In the genomic region with DNA sequence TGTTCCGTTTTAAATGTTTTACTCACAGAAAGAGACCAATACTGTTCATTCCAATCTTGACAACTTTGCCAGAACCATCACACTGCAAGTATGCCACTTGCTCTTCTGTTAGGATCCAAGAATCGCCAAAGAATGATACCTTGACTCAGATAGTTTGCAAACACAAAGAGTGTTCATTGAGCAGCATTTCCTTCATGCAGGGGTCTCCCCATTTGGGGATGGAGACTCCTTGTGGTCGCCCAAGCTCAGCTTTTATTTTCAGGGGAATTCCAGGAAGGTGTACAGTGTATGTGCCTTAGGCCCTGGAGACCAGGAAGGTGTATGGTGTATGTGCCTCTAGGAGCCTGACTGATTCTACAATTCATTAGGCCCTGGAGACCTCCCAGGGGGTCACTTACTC, we compare ENCODE assay signal across 9 mouse cellular contexts. TPM values are rescaled to one million over a fixed set of nuclear protein-coding genes. Genes with fewer than 3 reads are reported as not detected.
DNase-seq lines count a peak whose midpoint lies in the region; ATAC-seq and TF ChIP-seq lines count a peak whose summit lies in the region.
"Had no signal": no experiment of that assay in that cellular context is flagged by ENCODE, and none has a peak within 500 bp of the region (broad histone marks: within the 10 kb centered on the region; RNA-seq: fewer than 3 reads in every experiment).

No protein-coding gene starts in this region.

- DNase-seq in gastrocnemius, adult 2 months: no peak
- DNase-seq in gastrocnemius, postnatal 10 days: no peak
- DNase-seq in liver, postnatal 0 days: no peak
- no peak for DNase-seq in cerebellum, adult 8-10 months
- DNase-seq in thymus, adult 2 months: no peak
- DNase-seq in adrenal gland, adult 8-10 months: no peak

- H3K9me3 ChIP-seq in forebrain, embryonic 15.5 days: no peaks in the 10 kb centered on the region
- H3K9me3 ChIP-seq in liver, postnatal 0 days (ENCODE audit: low read length): no peaks in the 10 kb centered on the region

- no peaks in the 10 kb centered on the region for H3K27me3 ChIP-seq in C2C12 (ENCODE audit: control insufficient read depth, insufficient read depth, insufficient read length)
- H3K27me3 ChIP-seq in forebrain, embryonic 15.5 days: no peaks in the 10 kb centered on the region
- H3K27me3 ChIP-seq in liver, postnatal 0 days (ENCODE audit: insufficient read depth, low read length): no peaks in the 10 kb centered on the region
- no peaks in the 10 kb centered on the region for H3K27me3 ChIP-seq in thymus, adult 2 months (ENCODE audit: control insufficient read depth, insufficient read depth, low read length)

- peak overlapping the region; percentile 22 for H3ac ChIP-seq in C2C12 (ENCODE audit: control insufficient read depth, insufficient read length, low read depth)

- H3K36me3 ChIP-seq in C2C12 (ENCODE audit: control insufficient read depth, insufficient read depth): peaks cover 33% of the 10 kb centered on the region
- H3K36me3 ChIP-seq in forebrain, embryonic 15.5 days: peaks cover 21% of the 10 kb centered on the region
- no peaks in the 10 kb centered on the region for H3K36me3 ChIP-seq in liver, postnatal 0 days (replicated peaks; ENCODE audit: insufficient read depth, low read length)
- H3K36me3 ChIP-seq in thymus, adult 2 months (ENCODE audit: control insufficient read depth, insufficient read depth, low read length): no peaks in the 10 kb centered on the region

- WGBS in forebrain, embryonic 15.5 days: 44% methylated on average over 3 of the region's 3 CpGs
- WGBS in liver, postnatal 0 days (ENCODE audit: insufficient replicate concordance): 49% methylated on average over 3 of the region's 3 CpGs
- WGBS in thymus, adult 2 months: 61% methylated on average over 3 of the region's 3 CpGs

- intact Hi-C loops in gastrocnemius, adult 2 months (cut with DNase I): no loop called here

- H3K4me3 ChIP-seq in gastrocnemius, adult 2 months: peak overlapping the region; percentile 95
- H3K4me3 ChIP-seq in C2C12 (ENCODE audit: insufficient read depth, poor library complexity, severe bottlenecking): peak overlapping the region; percentile 50
- peak overlapping the region; percentile 70 for H3K4me3 ChIP-seq in forebrain, embryonic 15.5 days
- H3K4me3 ChIP-seq in liver, postnatal 0 days (ENCODE audit: low read depth, low read length): peak overlapping the region; percentile 72
- H3K4me3 ChIP-seq in thymus, adult 2 months (ENCODE audit: control insufficient read depth, insufficient read depth, low read length): no peak overlapping the region

- peak; percentile 10; the same call in 1 of the 2 replicates for ATAC-seq in forebrain, embryonic 15.5 days (replicated peaks)
- ATAC-seq in liver, postnatal 0 days: no peak

- no peak for TF ChIP-seq EP300 in liver, postnatal 0 days (IDR thresholded peaks at IDR 0.05; ENCODE audit: low read depth)

- H3K79me2 ChIP-seq in C2C12 (ENCODE audit: control insufficient read depth, insufficient read depth): peaks cover 19% of the 10 kb centered on the region

- peak overlapping the region; percentile 87; the same call in 1 of the 2 replicates for H3K27ac ChIP-seq in gastrocnemius, adult 2 months
- no peak overlapping the region for H3K27ac ChIP-seq in forebrain, embryonic 15.5 days (replicated peaks)
- no peak overlapping the region for H3K27ac ChIP-seq in liver, postnatal 0 days (ENCODE audit: low read depth)
- no peak overlapping the region for H3K27ac ChIP-seq in thymus, adult 2 months (ENCODE audit: control insufficient read depth, insufficient read depth, low read length)

- TF ChIP-seq POLR2A in thymus, adult 2 months (IDR thresholded peaks at IDR 0.05; ENCODE audit: control insufficient read depth, extremely low read depth, insufficient read depth, low read length, poor library complexity): no peak

- H3K4me1 ChIP-seq in forebrain, embryonic 15.5 days: peaks cover 14% of the 10 kb centered on the region
- peaks cover 13% of the 10 kb centered on the region for H3K4me1 ChIP-seq in liver, postnatal 0 days (ENCODE audit: insufficient read depth)
- no peaks in the 10 kb centered on the region; the same call in 1 of the 2 replicates for H3K4me1 ChIP-seq in thymus, adult 2 months (replicated peaks; ENCODE audit: control insufficient read depth, insufficient read depth, low read length)

- H3K79me3 ChIP-seq in C2C12 (ENCODE audit: low read depth): peaks cover 11% of the 10 kb centered on the region

- H3K4me2 ChIP-seq in forebrain, embryonic 15.5 days (replicated peaks): peak overlapping the region; percentile 58
- peak overlapping the region; percentile 84 for H3K4me2 ChIP-seq in liver, postnatal 0 days (ENCODE audit: low read depth, low read length)

- H3K9ac ChIP-seq in forebrain, embryonic 15.5 days (replicated peaks): peak overlapping the region; percentile 81
- peak overlapping the region; percentile 68; the same call in 1 of the 2 replicates for H3K9ac ChIP-seq in liver, postnatal 0 days (replicated peaks)

- no peak for TF ChIP-seq CTCF in gastrocnemius, adult 2 months (IDR thresholded peaks at IDR 0.05)
- TF ChIP-seq CTCF in C2C12 (IDR thresholded peaks at IDR 0.05; ENCODE audit: control insufficient read depth, insufficient read depth, insufficient read length): no peak
- no peak for TF ChIP-seq CTCF in liver, postnatal 0 days (IDR thresholded peaks at IDR 0.05; ENCODE audit: low read depth)
- no peak for TF ChIP-seq CTCF in thymus, adult 2 months (IDR thresholded peaks at IDR 0.05; ENCODE audit: borderline replicate concordance, control insufficient read depth, extremely low read depth, insufficient read depth, low read length, poor library complexity)

TF ChIP-seq in C2C12, 6 proteins besides CTCF, POLR2A, EP300 and RAD21:
- TF ChIP-seq USF1 (IDR thresholded peaks at IDR 0.05; ENCODE audit: low read depth) (no peak), FOSL1 (IDR thresholded peaks at IDR 0.05; ENCODE audit: insufficient read depth, low read length, poor library complexity, severe bottlenecking) (no peak), MAX (IDR thresholded peaks at IDR 0.05) (no peak), MYOD1 (IDR thresholded peaks at IDR 0.05; ENCODE audit: control insufficient read depth, insufficient read length, low read depth) (no peak), CEBPB (IDR thresholded peaks at IDR 0.05; ENCODE audit: low read depth) (no peak), MYOG (IDR thresholded peaks at IDR 0.05; ENCODE audit: control insufficient read depth, extremely low read depth, insufficient read length) (no peak)
TF ChIP-seq in C2C12: peak in this region for 0.

RNA-seq across cellular contexts. Expression of gene Fbxw17, which starts 0.8 kb away (rescaled TPM):
- 1 to 10 TPM; 4.2 to 5.4 TPM for total RNA-seq in gastrocnemius, adult 2 months (2021)
- total RNA-seq in gastrocnemius, postnatal 10 days (2021): 10 to 100 TPM; 11.3 to 11.4 TPM
- polyA plus RNA-seq in C2C12 (2012; fragmentation: generic; extraction: Trizol): 23.7 TPM
- polyA plus RNA-seq in forebrain, embryonic 15.5 days (2015; fragmentation: Nextera tagmentation; extraction: Ambion mirVana): 30.8 and 31.4 TPM in 2 replicates
- polyA plus RNA-seq in liver, postnatal 0 days (2015; fragmentation: Nextera tagmentation; extraction: Ambion mirVana): 3.6 and 4.0 TPM in 2 replicates
- polyA plus RNA-seq in thymus, adult 2 months (2012; rRNA removed): 29.3 and 36.4 TPM in 2 replicates
- 10 to 100 TPM; 18.6 to 28.1 (median 21.6) TPM for total RNA-seq in adrenal gland, adult 8-10 months (2022)

RNA-seq across cellular contexts. Expression of gene Gm47429, which starts 25.3 kb away (rescaled TPM):
- total RNA-seq in gastrocnemius, adult 2 months (2021): not detected
- total RNA-seq in gastrocnemius, postnatal 10 days (2021): not detected
- not detected for polyA plus RNA-seq in C2C12 (2012; fragmentation: generic; extraction: Trizol)
- not detected in 2 replicates for polyA plus RNA-seq in forebrain, embryonic 15.5 days (2015; fragmentation: Nextera tagmentation; extraction: Ambion mirVana)
- not detected in 2 replicates for polyA plus RNA-seq in liver, postnatal 0 days (2015; fragmentation: Nextera tagmentation; extraction: Ambion mirVana)
- not detected in 2 replicates for polyA plus RNA-seq in thymus, adult 2 months (2012; rRNA removed)
- total RNA-seq in adrenal gland, adult 8-10 months (2022): not detected
- polyA plus RNA-seq: frontal cortex, adult 2 months had no signal

RNA-seq across cellular contexts. Expression of gene Nutm2, which starts 48.7 kb away (rescaled TPM):
- total RNA-seq in gastrocnemius, adult 2 months (2021): not detected
- total RNA-seq in gastrocnemius, postnatal 10 days (2021): not detected
- polyA plus RNA-seq in C2C12 (2012; fragmentation: generic; extraction: Trizol): not detected
- polyA plus RNA-seq in forebrain, embryonic 15.5 days (2015; fragmentation: Nextera tagmentation; extraction: Ambion mirVana): not detected in 2 replicates
- not detected in 2 replicates for polyA plus RNA-seq in liver, postnatal 0 days (2015; fragmentation: Nextera tagmentation; extraction: Ambion mirVana)
- not detected in 2 replicates for polyA plus RNA-seq in thymus, adult 2 months (2012; rRNA removed)
- total RNA-seq in adrenal gland, adult 8-10 months (2022): not detected
- polyA plus RNA-seq: frontal cortex, adult 2 months had no signal
